Mouse (Mus musculus): ENCODE data around the gene Oas1h.
"Not testable (repeated sequence)": the region's sequence is repeated elsewhere in the genome, so short reads cannot be mapped to it uniquely, and the experiment has no call there.

Oas1h gene

GRCm38 (mm10) chr5:120887413-120887812 lies 26.2 kb downstream of the Oas1h start, which contains the start of gene Oas1g:
Oas1g (minus strand) TSS chr5:120887613.
- not testable (repeated sequence) for DNase-seq (ENCODE audit: low read depth)

- no peak for DNase-seq (ENCODE audit: low read depth)
Measured at GRCm38 (mm10) chr5:120887831-120888230, 26.6 kb downstream of the Oas1h start.

- DNase-seq (ENCODE audit: low read depth): not testable (repeated sequence)
Measured at GRCm38 (mm10) chr5:120888294-120888815, 27.1 kb downstream of the Oas1h start.

- DNase-seq (ENCODE audit: low read depth): no peak
Measured at GRCm38 (mm10) chr5:120890026-120890425, 28.8 kb downstream of the Oas1h start.

GRCm38 (mm10) chr5:120890991-120891390 lies 29.8 kb downstream of the Oas1h start:
- DNase-seq (ENCODE audit: low read depth): no peak

- DNase-seq (ENCODE audit: low read depth): not testable (repeated sequence)
Measured at GRCm38 (mm10) chr5:120891566-120892242, 30.5 kb downstream of the Oas1h start.

- no peak for DNase-seq (ENCODE audit: low read depth)
Measured at GRCm38 (mm10) chr5:120892243-120892660, 31.0 kb downstream of the Oas1h start.

- DNase-seq (ENCODE audit: low read depth): not testable (repeated sequence)
Measured at GRCm38 (mm10) chr5:120893866-120894265, 32.6 kb downstream of the Oas1h start.

GRCm38 (mm10) chr5:120894692-120895091 lies 33.5 kb downstream of the Oas1h start:
- DNase-seq (ENCODE audit: low read depth): not testable (repeated sequence)

- DNase-seq (ENCODE audit: low read depth): no peak
Measured at GRCm38 (mm10) chr5:120895231-120895900, 34.1 kb downstream of the Oas1h start.

- DNase-seq (ENCODE audit: low read depth): no peak
Measured at GRCm38 (mm10) chr5:120898307-120898706, 37.1 kb downstream of the Oas1h start.

GRCm38 (mm10) chr5:120898726-120899125 lies 37.5 kb downstream of the Oas1h start:
- no peak for DNase-seq (ENCODE audit: low read depth)

- no peak for DNase-seq (ENCODE audit: low read depth)
Measured at GRCm38 (mm10) chr5:120900666-120901065, 39.4 kb downstream of the Oas1h start.

- DNase-seq (ENCODE audit: low read depth): no peak
Measured at GRCm38 (mm10) chr5:120902056-120902455, 40.8 kb downstream of the Oas1h start.

GRCm38 (mm10) chr5:120906791-120907733 lies 45.8 kb downstream of the Oas1h start, which contains the start of gene Oas1a:
Oas1a (minus strand) TSS chr5:120907521.
- DNase-seq (ENCODE audit: low read depth): peak; percentile 13

GRCm38 (mm10) chr5:120908196-120908920 lies 47.1 kb downstream of the Oas1h start:
- no peak for DNase-seq (ENCODE audit: low read depth)

GRCm38 (mm10) chr5:120914204-120914603 lies 53.0 kb downstream of the Oas1h start, which contains the start of gene Oas1d:
Oas1d (plus strand) TSS chr5:120914536.
- not testable (repeated sequence) for DNase-seq (ENCODE audit: low read depth)

GRCm38 (mm10) chr5:120919156-120919935 lies 58.1 kb downstream of the Oas1h start:
- not testable (repeated sequence) for DNase-seq (ENCODE audit: low read depth)

- DNase-seq (ENCODE audit: low read depth): no peak
Measured at GRCm38 (mm10) chr5:120920296-120920695, 59.1 kb downstream of the Oas1h start.

Measured in naive thymus-derived CD4-positive, alpha-beta T cell, adult 2 months (primary cell).